Mouse (Mus musculus) heart, postnatal 36 days (tissue): ENCODE measurements around the gene A930002H24Rik. TPM values are rescaled to one million over a fixed set of nuclear protein-coding genes. Genes with fewer than 3 reads are reported as not detected.

Experiments
- DNase-seq, 2 experiments: peaks; one replicate each; pipeline ENCODE4 v3.0.0; 2021 to 2022
- intact Hi-C: fragments of 180-260 bp; cut with DNase I; formaldehyde crosslinking; loops from one replicate; pipeline ENCODE4 v1.15.1; 2025
- total RNA-seq, 2 experiments: library from RNA; stranded (reverse); gene quantifications; 2 replicates each; pipeline ENCODE4 v1.2.3; 2021

A930002H24Rik gene
- total RNA-seq, 2 experiments from 2014 or later: not detected

DNA sequence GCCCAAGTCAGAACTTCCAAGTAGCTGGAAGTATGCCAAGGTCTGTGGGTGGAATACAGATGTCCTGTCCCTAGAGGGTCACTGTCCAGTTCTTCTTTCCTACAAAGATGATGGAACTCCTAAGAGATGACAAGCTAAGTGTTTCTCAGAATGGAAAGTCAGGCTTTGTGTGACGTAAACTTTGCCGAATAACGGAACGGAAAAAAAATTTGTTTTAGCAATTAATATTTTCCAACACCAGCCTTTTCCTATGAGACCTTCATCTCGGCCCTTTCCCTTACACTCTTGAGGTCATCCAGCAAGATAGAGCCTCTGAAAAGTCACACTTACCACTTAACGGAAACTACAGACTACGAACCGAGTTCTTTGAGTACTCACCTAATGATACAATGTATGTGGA lies 25.4 kb downstream of the A930002H24Rik start:
- DNase-seq: no peak
- intact Hi-C loops: no loop called here

DNA sequence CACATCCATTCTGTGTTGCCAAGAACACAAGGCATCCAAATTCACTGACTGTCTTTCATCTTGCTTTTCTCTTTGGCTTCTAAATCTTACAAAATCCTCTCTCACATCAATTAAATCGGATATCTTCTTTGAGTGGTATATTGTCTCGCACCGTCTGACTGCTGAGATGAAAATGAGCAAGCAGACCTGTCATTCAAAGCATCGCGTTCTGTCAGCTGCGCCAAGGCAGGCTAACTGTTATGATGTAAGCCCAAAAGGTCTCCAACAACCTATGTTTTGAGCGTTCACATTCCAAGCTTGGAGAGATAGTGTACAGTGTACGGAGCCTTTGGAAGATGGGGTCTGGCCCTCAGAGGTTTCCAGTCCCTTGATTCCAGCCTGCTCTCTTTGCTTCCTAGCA lies 26.9 kb downstream of the A930002H24Rik start:
- no peak for DNase-seq
- intact Hi-C loops: no loop called here

- intact Hi-C loops: no loop called here
Measured at GRCm38 (mm10) chr17:63836223-63836622, 27.4 kb downstream of the A930002H24Rik start.

DNA sequence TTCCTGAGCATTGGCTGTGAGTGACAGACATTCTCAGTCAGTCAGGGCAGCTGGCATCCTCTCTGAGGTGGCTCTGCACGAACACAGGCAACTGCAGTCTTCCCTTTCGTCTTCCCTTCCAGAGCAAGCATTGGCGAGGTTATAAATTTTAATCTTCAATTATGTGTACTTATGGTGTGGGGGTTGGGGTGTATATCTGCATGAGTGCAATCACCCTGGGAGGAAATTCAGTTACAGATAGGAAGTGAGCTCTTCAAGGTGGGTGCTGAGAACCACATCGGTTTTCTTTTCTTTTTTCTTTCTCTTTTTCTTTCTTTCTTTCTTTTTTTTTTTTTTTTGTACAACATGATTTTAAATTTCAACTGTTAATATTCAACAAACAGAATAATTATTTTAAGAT lies 32.0 kb downstream of the A930002H24Rik start:
- DNase-seq: no peak
- intact Hi-C loops: no loop called here

More at GRCm38 (mm10) chr17:63836223-63836622, 27.4 kb downstream of the A930002H24Rik start:
- DNase-seq: no peak

DNA sequence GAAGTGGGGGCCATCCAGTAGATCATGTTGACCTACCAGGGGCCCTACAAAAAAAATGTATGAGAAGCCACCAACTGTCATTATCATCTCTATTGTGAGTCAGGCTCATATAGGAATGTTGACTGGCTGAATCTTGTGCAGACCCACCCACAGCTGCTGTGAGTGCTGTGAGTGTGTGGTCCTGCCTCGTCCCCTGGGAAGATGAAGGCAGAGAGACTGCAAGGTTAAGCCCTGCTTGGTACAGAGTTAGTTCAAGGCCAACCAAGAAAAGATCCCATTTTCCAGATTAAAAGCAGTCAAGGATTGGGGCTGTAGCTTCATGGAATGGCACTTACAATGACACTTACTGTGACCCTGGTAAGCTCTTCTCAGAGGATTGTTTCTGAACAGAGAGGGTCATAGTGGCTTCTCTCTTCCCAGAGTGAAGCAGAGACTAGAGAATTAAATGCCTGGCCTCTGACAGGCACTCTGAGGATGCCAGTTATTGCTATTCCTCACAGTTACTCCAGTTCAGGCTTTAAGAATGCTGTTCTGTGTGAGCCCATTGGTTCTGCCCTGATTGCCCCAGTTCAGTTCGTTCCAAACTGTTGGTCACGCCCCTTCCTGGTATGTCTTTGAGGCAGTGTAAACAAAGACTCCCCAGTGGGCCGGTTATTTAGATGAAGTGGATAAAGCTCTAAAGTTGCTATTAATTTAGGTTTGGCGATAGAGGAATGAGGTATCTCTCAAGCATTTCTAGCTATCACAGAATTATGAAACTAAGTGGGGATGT lies 34.8 kb downstream of the A930002H24Rik start:
- intact Hi-C loops: no loop called here

GRCm38 (mm10) chr17:63826767-63827166 lies 36.8 kb downstream of the A930002H24Rik start:
- DNase-seq: no peak

More for the DNA sequence above, 34.8 kb downstream of the A930002H24Rik start:
- no peak for DNase-seq

DNA sequence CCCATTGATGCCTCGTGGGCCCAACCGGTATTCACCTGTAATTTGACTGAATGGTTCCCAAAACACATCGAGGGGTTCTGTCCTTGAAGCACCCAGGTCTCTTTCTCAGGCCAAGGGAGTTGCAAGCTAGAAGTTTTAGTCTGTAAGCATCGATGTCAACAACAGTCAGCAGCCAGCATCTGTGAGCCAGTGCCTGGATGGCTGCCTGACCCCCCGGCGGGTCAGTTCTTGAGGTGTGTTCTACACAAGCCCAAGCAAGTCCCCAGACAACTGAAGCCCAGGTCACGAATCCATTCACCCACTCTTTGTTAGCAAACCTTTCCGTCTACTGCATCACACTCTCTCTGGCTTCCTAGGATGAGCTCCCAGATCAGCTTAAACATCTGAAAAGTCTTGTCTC lies 37.4 kb downstream of the A930002H24Rik start:
- intact Hi-C loops: no loop called here

More at GRCm38 (mm10) chr17:63826767-63827166, 36.8 kb downstream of the A930002H24Rik start:
- intact Hi-C loops: no loop called here

DNA sequence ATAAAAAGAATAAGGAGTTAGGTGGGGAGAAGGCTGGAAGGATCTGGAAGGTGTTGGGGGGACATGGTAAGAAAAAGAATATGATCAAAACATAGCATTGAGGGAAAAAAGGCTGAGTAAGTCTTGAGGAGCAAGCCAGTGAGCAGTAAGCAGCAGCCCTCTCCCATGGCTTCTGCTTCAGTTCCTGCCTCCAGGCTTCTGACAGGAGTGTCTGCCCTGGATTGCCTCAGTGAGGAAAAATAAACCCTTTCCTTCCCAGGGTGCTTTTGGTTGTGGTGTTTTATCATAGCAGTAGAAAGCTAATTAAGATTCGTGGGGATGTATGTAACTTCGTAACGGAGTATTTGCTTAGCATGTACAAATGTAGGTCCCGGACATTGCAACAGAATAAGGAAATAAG lies 39.5 kb downstream of the A930002H24Rik start:
- no peak for DNase-seq
- intact Hi-C loops: no loop called here

More for the DNA sequence above, 37.4 kb downstream of the A930002H24Rik start:
- DNase-seq: no peak

- no peak for DNase-seq
- intact Hi-C loops: no loop called here
Measured at GRCm38 (mm10) chr17:63818444-63819027, 45.1 kb downstream of the A930002H24Rik start.

GRCm38 (mm10) chr17:63813552-63813951 lies 50.0 kb downstream of the A930002H24Rik start:
- DNase-seq: no peak
- intact Hi-C loops: no loop called here

Other genes starting within 250 kb of the A930002H24Rik start
- 10 to 100 TPM; 17.8 to 19.2 TPM for gene Fer, start 729 bp downstream of the A930002H24Rik start, total RNA-seq